Mouse (Mus musculus) limb, embryonic 11.5 days (tissue): ENCODE data around the gene Dab1. TPM values are rescaled to one million over a fixed set of nuclear protein-coding genes. Genes with fewer than 3 reads are reported as not detected.
A peak's percentile ranks its signal among the peaks of the same experiment; 100 is the strongest.

Experiments
- ATAC-seq: fragments of 200-750 bp; cut with Nextera tagmentation; 2 replicates; pipeline ENCODE4 v1.8.0; 2017; ENCODE audit warnings: low read depth; ENCODE audit not compliant: insufficient number of reproducible peaks, low FRiP score, low TSS enrichment
- DNase-seq: peaks from one replicate; pipeline ENCODE4 v3.0.0-alpha.2; 2015; ENCODE audit warnings: low spot score
- H3K27ac ChIP-seq: fragments of 300-500 bp; sonication (generic); replicated peaks from 2 replicates; pipeline ENCODE4 v1.5.1; 2014; ENCODE audit warnings: low read depth, mild to moderate bottlenecking, low read length
- H3K27me3 ChIP-seq: fragments of 300-500 bp; sonication (generic); 2 replicates; pipeline ENCODE4 v1.6.1; 2014; ENCODE audit warnings: mild to moderate bottlenecking, low read length, mixed read lengths; ENCODE audit not compliant: control insufficient read depth, insufficient read depth
- H3K36me3 ChIP-seq: fragments of 300-500 bp; sonication (generic); 2 replicates; pipeline ENCODE4 v1.6.1; 2014; ENCODE audit warnings: mild to moderate bottlenecking, low read length, moderate library complexity, mixed read lengths; ENCODE audit not compliant: control insufficient read depth, insufficient read depth
- H3K4me1 ChIP-seq: fragments of 300-500 bp; sonication (generic); 2 replicates; pipeline ENCODE4 v1.6.1; 2014; ENCODE audit warnings: low read length, mixed read lengths; ENCODE audit not compliant: control insufficient read depth, insufficient read depth
- H3K4me2 ChIP-seq: fragments of 300-500 bp; sonication (generic); 2 replicates; pipeline ENCODE4 v1.6.1; 2014; ENCODE audit warnings: low read depth, mild to moderate bottlenecking, moderate library complexity; ENCODE audit not compliant: severe bottlenecking
- H3K4me3 ChIP-seq: fragments of 300-500 bp; sonication (generic); 2 replicates; pipeline ENCODE4 v1.5.1; 2014; ENCODE audit warnings: low read depth, low read length
- H3K9ac ChIP-seq: fragments of 300-500 bp; sonication (generic); 2 replicates; pipeline ENCODE4 v1.6.1; 2014; ENCODE audit warnings: mild to moderate bottlenecking, low read length
- H3K9me3 ChIP-seq: fragments of 300-500 bp; sonication (generic); 2 replicates; pipeline ENCODE4 v1.6.1; 2016; ENCODE audit warnings: low read length; ENCODE audit not compliant: control insufficient read depth
- WGBS: fragments of 180-500 bp; shearing (Covaris S2); extraction: QIAGEN DNeasy Blood & Tissue Kit; methylation state at CpG from one replicate; pipeline ENCODE4 v1.1.7; 2014; 5-methylcytosine and 5-hydroxymethylcytosine counted together
- polyA plus RNA-seq: library from polyadenylated mRNA; unstranded; fragments of >200 nt; fragmentation: Nextera tagmentation; extraction: Ambion mirVana; gene quantifications from 2 replicates; pipeline ENCODE4 v1.2.1, GENCODE M21; 2014

Dab1 gene
- polyA plus RNA-seq, 1 experiment from 2014 or later, result 17.1 TPM

DNA sequence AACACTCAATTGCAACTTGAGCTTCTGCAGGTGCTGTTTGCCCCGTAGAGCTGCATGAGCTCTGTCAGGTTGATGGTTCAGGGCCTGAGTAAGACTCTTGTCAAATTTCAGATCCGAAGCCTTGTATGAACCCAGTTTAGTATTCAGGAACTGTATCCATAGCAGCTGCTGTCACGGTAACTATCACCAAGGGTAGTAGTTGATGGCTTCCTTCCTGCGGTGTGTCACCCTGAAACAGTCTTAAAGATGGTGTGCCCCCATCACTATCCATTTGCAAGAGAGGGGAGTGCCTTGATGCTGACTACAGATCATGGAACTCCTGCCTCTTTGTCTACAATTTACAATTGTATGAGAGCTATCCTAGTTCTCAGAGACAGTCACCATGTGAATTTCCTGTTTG is 87.3 kb downstream of the Dab1 start:
- H3K4me3 ChIP-seq, result no peak overlapping the region
- no peaks in the 10 kb centered on the region for H3K36me3 ChIP-seq
- H3K4me1 ChIP-seq, result no peaks in the 10 kb centered on the region
- ATAC-seq (no peak), DNase-seq (no peak)
- no peak overlapping the region for H3K9ac ChIP-seq
- H3K27me3 ChIP-seq, result no peaks in the 10 kb centered on the region
- no peaks in the 10 kb centered on the region for H3K9me3 ChIP-seq
- H3K27ac ChIP-seq, result no peak overlapping the region
- 76% methylated on average over 4 of the region's 4 CpGs for WGBS
- no peak overlapping the region for H3K4me2 ChIP-seq

DNA sequence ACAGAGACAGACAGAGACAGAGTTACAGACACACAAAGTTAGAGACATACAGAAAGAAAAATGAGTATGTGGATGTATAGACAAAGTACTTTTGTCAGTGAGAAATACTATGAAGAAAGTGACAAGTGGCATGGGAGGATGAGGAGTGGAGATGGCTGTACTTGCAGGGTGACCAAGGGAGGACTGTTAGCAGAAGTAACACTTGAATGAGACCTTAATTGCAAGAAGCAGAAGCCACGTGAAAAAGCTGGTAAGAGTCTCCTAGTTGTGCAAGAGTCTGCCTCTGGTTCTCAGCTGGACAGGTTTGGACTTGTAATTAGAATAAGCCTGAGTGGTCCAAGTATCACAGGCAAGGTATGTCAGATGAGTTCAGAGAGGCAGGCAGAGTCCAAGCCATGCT is 88.0 kb downstream of the Dab1 start:
- no peak overlapping the region for H3K27ac ChIP-seq
- 54% methylated on average over 1 of the region's 1 CpGs for WGBS
- H3K9me3 ChIP-seq, result no peaks in the 10 kb centered on the region
- ATAC-seq, result no peak
- no peak overlapping the region for H3K4me2 ChIP-seq
- no peak overlapping the region for H3K4me3 ChIP-seq
- no peak for DNase-seq
- H3K4me1 ChIP-seq, result no peaks in the 10 kb centered on the region
- no peak overlapping the region for H3K9ac ChIP-seq
- H3K27me3 ChIP-seq, result no peaks in the 10 kb centered on the region
- no peaks in the 10 kb centered on the region for H3K36me3 ChIP-seq

DNA sequence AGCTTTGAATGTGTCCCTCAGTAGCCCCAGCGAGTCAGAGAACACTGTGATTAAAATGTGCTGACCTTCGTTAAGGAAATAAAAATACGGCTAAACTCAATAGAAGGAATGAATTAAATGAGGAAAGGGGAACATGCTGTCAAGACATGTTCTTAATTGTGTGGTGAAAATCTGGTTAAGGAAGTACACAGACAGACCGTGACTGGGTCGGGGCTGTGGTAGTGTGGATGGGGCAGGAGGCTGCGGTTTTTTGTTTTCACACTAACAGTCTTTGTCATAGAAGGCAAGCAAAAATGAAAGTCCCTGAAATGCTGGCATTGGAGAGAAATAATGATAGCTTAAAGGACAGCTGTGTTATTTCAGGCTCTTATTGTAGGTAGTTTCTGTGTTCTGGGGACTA is 92.2 kb downstream of the Dab1 start:
- ATAC-seq (no peak), DNase-seq (no peak)
- H3K36me3 ChIP-seq, result no peaks in the 10 kb centered on the region
- no peaks in the 10 kb centered on the region for H3K27me3 ChIP-seq
- no peak overlapping the region for H3K9ac ChIP-seq
- no peaks in the 10 kb centered on the region for H3K9me3 ChIP-seq
- H3K4me3 ChIP-seq, result no peak overlapping the region
- no peak overlapping the region for H3K4me2 ChIP-seq
- H3K27ac ChIP-seq, result no peak overlapping the region
- 63% methylated on average over 6 of the region's 6 CpGs for WGBS
- no peaks in the 10 kb centered on the region for H3K4me1 ChIP-seq

DNA sequence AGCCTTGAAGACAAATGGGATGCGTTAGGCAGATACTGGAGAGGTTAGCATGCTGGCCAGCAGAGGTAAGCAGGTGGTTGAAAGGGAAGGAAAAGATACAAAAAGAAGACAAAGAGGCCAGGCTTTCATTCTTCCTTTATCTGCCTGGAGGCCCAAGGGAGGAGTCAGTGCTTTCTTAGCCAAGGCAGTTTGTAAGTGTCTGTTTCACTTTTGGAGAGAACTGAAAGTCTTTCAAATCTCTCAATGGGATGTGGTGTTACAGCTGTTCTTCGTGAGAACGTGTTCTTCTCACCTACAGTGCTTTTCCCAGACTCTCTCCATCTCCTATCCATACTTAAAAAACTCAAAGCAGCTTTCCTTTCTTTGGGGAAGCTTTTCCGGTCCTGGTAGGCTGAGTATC is 94.8 kb downstream of the Dab1 start:
- 90% methylated on average over 4 of the region's 4 CpGs for WGBS
- no peak for DNase-seq
- ATAC-seq, result no peak
- H3K36me3 ChIP-seq, result no peaks in the 10 kb centered on the region
- no peak overlapping the region for H3K27ac ChIP-seq
- H3K4me3 ChIP-seq, result no peak overlapping the region
- H3K9me3 ChIP-seq, result no peaks in the 10 kb centered on the region
- H3K9ac ChIP-seq, result no peak overlapping the region
- no peak overlapping the region for H3K4me2 ChIP-seq
- H3K27me3 ChIP-seq, result no peaks in the 10 kb centered on the region
- no peaks in the 10 kb centered on the region for H3K4me1 ChIP-seq

DNA sequence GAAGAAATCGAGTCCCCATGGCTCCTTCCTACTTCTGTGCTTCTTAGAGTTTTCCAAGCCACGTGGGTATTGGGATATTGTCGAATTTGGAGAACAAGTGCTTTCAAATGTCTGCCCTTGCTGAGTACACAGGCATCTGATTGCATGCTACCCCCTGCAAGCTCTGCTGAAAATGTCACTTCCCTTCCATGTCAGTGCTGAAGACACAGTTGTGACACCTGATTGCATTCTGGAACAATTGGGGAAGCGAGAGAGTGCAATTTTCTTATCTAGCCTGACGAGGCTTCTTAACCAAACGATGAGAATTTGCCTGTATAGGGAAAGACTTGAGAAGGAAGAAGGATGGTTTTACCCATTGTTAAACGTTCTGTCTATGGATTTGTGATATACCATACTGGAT is 95.8 kb downstream of the Dab1 start:
- Histone ChIP-seq H3K27ac (no peak overlapping the region), H3K4me1 (no peaks in the 10 kb centered on the region), H3K9me3 (no peaks in the 10 kb centered on the region), H3K4me3 (no peak overlapping the region), H3K9ac (no peak overlapping the region), H3K27me3 (no peaks in the 10 kb centered on the region), H3K36me3 (no peaks in the 10 kb centered on the region), H3K4me2 (no peak overlapping the region)
- no peak for DNase-seq
- ATAC-seq, result no peak
- WGBS, result 78% methylated on average over 7 of the region's 7 CpGs

DNA sequence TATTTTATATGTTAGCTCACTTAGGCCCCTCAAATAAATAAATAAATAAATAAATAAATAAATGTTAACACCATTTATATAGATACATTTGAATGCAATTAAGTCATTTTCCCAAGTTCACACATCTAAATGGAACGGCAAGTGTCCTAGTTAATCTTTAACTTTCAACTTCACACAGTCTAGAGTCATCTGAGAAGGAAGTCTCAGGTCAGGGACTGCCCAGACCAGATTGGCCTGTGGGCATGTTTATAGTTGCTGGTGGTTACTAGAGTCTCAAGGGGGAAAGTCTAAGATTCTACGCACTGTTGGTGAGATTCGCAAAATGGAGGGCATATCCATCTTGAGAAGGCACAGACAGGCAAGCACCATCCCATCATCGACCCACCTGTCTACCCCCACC is 96.4 kb downstream of the Dab1 start:
- H3K36me3 ChIP-seq, result no peaks in the 10 kb centered on the region
- no peaks in the 10 kb centered on the region for H3K9me3 ChIP-seq
- 91% methylated on average over 4 of the region's 4 CpGs for WGBS

DNA sequence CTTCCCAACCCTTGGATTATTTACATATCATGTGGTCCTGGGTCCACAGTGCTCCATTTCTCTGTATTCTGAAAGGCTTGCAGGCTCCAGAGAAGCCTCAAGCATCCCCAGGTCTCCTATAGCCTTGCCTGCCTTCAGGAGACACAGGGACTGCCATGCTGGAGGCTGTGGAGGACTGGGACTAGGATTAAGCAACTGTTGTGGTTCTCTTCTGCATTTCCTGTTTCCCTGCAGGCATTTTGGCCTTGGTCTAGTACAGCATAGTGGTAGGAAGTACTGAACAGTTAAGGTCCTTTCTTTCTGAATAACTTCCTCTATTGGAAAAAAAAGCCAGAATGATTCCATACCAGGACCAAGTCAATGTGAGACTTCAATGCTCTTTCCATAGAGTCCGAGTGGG is 103.6 kb downstream of the Dab1 start:
- no peaks in the 10 kb centered on the region for H3K27me3 ChIP-seq
- no peak for DNase-seq
- H3K27ac ChIP-seq, result no peak overlapping the region
- ATAC-seq, result no peak
- H3K4me2 ChIP-seq, result no peak overlapping the region
- no peak overlapping the region for H3K9ac ChIP-seq
- no peaks in the 10 kb centered on the region for H3K9me3 ChIP-seq
- no peaks in the 10 kb centered on the region for H3K4me1 ChIP-seq
- no peak overlapping the region for H3K4me3 ChIP-seq
- WGBS, result 96% methylated on average over 1 of the region's 1 CpGs
- H3K36me3 ChIP-seq, result no peaks in the 10 kb centered on the region

More for the DNA sequence above, 96.4 kb downstream of the Dab1 start:
- Histone ChIP-seq H3K4me2 (no peak overlapping the region), H3K9ac (no peak overlapping the region), H3K4me1 (no peaks in the 10 kb centered on the region), H3K27me3 (no peaks in the 10 kb centered on the region), H3K4me3 (no peak overlapping the region), H3K27ac (no peak overlapping the region)
- ATAC-seq (no peak), DNase-seq (no peak)

DNA sequence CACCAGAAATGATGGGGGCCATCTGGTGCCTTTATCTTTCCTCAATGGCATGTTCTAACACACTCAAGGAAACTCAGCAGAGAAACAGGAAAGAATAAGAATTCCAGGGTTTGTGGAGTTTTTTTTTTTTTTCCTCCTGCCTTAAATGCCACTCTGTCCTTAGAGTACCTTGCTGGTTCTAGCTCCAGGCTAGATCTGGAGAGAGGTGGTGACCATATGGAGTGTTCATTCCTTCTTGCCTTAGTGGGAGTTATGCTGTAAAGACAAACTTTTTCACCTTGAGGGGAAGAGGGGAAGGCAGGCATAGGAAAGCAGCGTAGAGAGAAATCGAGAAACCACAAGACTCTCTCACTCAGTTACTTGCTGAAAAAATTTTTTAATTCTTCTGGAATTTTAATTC is 107.3 kb downstream of the Dab1 start:
- no peak overlapping the region for H3K9ac ChIP-seq
- no peak overlapping the region for H3K27ac ChIP-seq
- WGBS, result 94% methylated on average over 2 of the region's 2 CpGs
- H3K4me1 ChIP-seq, result no peaks in the 10 kb centered on the region
- H3K27me3 ChIP-seq, result no peaks in the 10 kb centered on the region
- no peak for DNase-seq
- H3K9me3 ChIP-seq, result no peaks in the 10 kb centered on the region
- no peak overlapping the region for H3K4me2 ChIP-seq
- no peaks in the 10 kb centered on the region for H3K36me3 ChIP-seq
- no peak for ATAC-seq
- H3K4me3 ChIP-seq, result no peak overlapping the region

DNA sequence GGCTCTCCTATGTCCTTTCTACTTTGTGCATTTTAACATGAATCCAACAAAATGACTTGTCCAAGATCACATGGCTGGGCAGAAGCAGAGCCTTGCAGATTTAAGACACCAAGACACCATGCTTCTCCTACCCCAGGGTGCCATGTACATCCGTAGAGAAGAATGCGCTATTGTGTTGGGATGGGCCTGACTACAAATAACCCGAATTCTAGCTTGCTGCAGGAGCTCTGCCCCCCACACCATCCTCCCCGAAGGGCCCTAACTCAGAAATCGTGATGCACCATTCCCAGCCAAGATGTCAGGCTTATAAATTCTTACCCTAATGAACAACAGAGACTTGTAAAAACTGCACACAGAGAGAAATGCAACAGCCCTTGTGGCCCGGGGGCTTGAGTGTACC is 118.0 kb downstream of the Dab1 start:
- H3K27ac ChIP-seq, result no peak overlapping the region
- no peak overlapping the region for H3K4me3 ChIP-seq
- no peaks in the 10 kb centered on the region for H3K36me3 ChIP-seq
- H3K9ac ChIP-seq, result no peak overlapping the region
- H3K9me3 ChIP-seq, result no peaks in the 10 kb centered on the region
- DNase-seq (no peak), ATAC-seq (peak; percentile 13; the same call in 1 of the 2 replicates)
- no peaks in the 10 kb centered on the region for H3K27me3 ChIP-seq
- WGBS, result 34% methylated on average over 6 of the region's 6 CpGs
- no peak overlapping the region for H3K4me2 ChIP-seq
- H3K4me1 ChIP-seq, result peaks cover 5% of the 10 kb centered on the region; the same call in 1 of the 2 replicates
